Mouse (Mus musculus) adrenal gland, adult 8-10 months (tissue): Measurements from ENCODE around the gene Cryba2. TPM values are rescaled to one million over a fixed set of nuclear protein-coding genes. Genes with fewer than 3 reads are reported as not detected.

Experiments used
- DNase-seq: peaks from one replicate; pipeline ENCODE4 v3.0.0; 2022
- microRNA-seq, 2 experiments: library from miRNA; unstranded; fragments of <30 nt; microRNA quantifications; one replicate each; pipeline ENCODE4 v1.2.0; 2022
- total RNA-seq, 4 experiments: library from RNA; stranded (reverse); gene quantifications; 2 replicates each; pipeline ENCODE4 v1.2.4; 2022

Cryba2 gene
- total RNA-seq, 4 experiments from 2014 or later = 0.56 to 2.1 (median 1.4) TPM

GRCm38 (mm10) chr1:74848946-74849345 is 44.0 kb downstream of the Cryba2 start:
- no peak for DNase-seq

- no peak for DNase-seq
Observed at GRCm38 (mm10) chr1:74846341-74846740, 46.6 kb downstream of the Cryba2 start.

- DNase-seq = no peak
Observed at GRCm38 (mm10) chr1:74843090-74843489, 49.9 kb downstream of the Cryba2 start.

Small RNA genes lying within 50 kb of the gene (microRNA-seq; reads per million reads assigned to microRNA genes)
- 51,042 to 69,790 reads per million in 2 experiments for gene Mir375

Other genes with a start within 250 kb of the Cryba2 start
- gene Ttll4, start 231.4 kb downstream of the Cryba2 start, total RNA-seq = 10 to 100 TPM; 18.4 to 30.1 (median 21.1) TPM
- gene Cyp27a1, start 179.6 kb downstream of the Cryba2 start, total RNA-seq = 10 to 100 TPM; 12.2 to 28.3 (median 14.8) TPM
- gene Prkag3, start 143.9 kb downstream of the Cryba2 start, total RNA-seq = 1 to 10 TPM in 1 of 4 experiments, under 1 TPM in 1, not detected in 2; 0.55 to 1.3 TPM
- 1 to 10 TPM; 3.9 to 6.6 (median 5.7) TPM for gene Wnt6, start 121.3 kb downstream of the Cryba2 start, total RNA-seq
- 1 to 10 TPM in 1 of 4 experiments, under 1 TPM in 3; 0.58 to 1.0 (median 0.84) TPM for gene Wnt10a, start 101.6 kb downstream of the Cryba2 start, total RNA-seq
- gene Cdk5r2, start 38.2 kb downstream of the Cryba2 start, total RNA-seq = 1 to 10 TPM; 4.2 to 6.2 (median 6.0) TPM
- 1 to 10 TPM in 3 of 4 experiments, under 1 TPM in 1; 0.93 to 6.3 (median 2.8) TPM for gene Fev, start 7.7 kb downstream of the Cryba2 start, total RNA-seq
- gene Cfap65, start 42.5 kb upstream of the Cryba2 start, total RNA-seq = under 1 TPM in 1 of 4 experiments, not detected in 3; 0.03 TPM
- gene Ihh, start 58.5 kb upstream of the Cryba2 start, total RNA-seq = under 1 TPM in 3 of 4 experiments, not detected in 1; 0.16 to 0.20 (median 0.18) TPM
- gene Nhej1, start 232.1 kb upstream of the Cryba2 start, total RNA-seq = 1 to 10 TPM; 5.7 to 7.3 (median 7.2) TPM
- under 1 TPM; 0.15 to 0.77 (median 0.29) TPM for gene Slc23a3, start 240.7 kb upstream of the Cryba2 start, total RNA-seq
- 10 to 100 TPM; 38.5 to 48.6 (median 43.4) TPM for gene Cnppd1, start 249.6 kb upstream of the Cryba2 start, total RNA-seq
- 100 to 1,000 TPM in 3 of 4 experiments, 10 to 100 TPM in 1; 98.5 to 113 (median 104) TPM for gene Retreg2, start 249.6 kb upstream of the Cryba2 start, total RNA-seq